Mouse (Mus musculus) c-Kit-positive CD71-negative TER-119-negative erythroid progenitor cells, embryonic 14.5 days (primary cell): Measurements from ENCODE around the gene Prkci.

Experiments used
- DNase-seq: peaks from one replicate; pipeline ENCODE4 v3.0.0-alpha.2; 2013; ENCODE audit warnings: low read depth

Prkci gene

GRCm38 (mm10) chr3:31085000-31085399, 89.5 kb downstream of the Prkci start:
- no peak for DNase-seq

DNA sequence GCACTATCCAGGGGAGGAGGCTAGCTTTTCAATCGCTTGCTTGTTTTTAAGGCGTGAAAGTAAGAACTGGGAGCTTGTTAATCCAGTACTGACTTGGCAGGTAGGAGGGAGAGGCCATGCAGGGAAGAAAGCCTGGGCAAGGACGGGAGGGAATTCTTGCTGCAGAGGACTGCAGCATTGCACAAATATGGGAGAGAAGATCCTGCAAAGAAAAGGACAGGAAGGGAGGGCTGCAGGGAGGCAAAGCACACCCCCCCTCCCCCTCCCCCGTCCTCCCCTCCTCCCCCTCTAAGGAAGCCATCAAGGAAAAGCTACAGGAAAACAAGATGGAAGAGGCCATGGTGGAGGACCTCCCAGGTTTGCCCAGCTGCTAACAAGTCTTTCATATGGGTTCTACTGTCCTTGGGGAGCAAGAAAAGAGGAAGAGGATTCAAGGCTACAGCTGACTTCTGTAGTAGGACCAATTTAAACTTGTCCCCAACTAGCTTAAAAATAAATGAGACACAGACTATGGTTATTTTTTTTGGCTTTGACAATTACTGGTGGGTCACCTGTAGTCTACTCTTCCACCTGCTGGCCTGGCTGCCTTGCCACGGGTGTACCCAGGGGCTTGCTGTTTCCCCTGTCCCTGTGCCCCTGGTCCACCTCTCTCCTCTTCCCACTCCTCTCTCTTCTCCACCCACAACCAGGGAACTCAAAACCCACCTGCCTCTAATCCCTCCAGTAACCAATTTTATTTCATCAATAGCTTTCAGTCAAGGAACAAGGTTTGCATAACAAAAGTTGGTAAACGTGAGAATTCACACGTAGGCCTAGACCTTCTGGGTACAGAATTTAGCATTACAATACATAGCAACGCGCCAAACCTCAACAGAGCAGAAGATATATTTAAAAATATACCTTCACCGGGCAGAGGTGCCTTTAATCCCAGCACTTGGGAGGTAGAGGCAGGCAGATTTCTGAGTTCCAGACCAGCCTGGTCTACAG, 93.5 kb downstream of the Prkci start:
- no peak for DNase-seq

DNA sequence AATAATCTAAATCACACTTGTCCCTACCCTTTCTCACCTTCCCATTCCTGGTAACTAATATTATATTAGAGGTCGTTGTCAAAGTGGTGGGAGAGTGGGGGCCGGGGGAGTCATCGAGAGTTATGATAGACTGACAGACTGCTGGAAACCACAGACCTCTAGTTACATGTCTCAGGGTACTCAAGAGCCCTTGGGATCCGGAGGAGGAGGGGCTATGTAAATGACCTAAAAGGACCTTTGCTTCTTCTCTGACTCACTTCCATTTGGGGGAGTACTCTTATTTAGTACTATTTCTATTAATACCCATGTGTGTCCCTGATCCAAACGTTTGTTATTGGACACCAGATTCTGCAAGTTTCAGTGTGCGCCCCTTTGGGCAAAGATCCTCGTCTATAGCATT, 94.4 kb downstream of the Prkci start:
- DNase-seq: no peak

DNA sequence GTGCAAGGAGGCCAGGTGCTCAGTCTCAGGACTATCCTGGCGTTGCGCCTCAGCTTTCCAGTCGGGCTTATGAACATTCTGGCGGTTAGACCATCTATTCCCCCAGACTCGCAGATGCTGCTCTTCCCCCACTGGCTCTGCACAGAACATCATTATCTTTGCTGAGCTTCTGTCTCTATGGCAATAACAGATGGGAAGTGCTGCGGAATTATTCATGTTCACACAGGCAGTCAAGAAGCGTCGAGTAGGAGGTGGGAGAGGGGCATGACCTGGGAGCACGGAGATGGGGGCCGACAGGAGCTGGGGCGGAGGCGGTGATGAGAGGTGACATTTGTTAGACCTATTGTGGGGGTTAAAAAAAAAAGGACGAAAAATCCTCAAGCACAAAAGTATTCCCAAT, 97.6 kb downstream of the Prkci start:
- no peak for DNase-seq

DNA sequence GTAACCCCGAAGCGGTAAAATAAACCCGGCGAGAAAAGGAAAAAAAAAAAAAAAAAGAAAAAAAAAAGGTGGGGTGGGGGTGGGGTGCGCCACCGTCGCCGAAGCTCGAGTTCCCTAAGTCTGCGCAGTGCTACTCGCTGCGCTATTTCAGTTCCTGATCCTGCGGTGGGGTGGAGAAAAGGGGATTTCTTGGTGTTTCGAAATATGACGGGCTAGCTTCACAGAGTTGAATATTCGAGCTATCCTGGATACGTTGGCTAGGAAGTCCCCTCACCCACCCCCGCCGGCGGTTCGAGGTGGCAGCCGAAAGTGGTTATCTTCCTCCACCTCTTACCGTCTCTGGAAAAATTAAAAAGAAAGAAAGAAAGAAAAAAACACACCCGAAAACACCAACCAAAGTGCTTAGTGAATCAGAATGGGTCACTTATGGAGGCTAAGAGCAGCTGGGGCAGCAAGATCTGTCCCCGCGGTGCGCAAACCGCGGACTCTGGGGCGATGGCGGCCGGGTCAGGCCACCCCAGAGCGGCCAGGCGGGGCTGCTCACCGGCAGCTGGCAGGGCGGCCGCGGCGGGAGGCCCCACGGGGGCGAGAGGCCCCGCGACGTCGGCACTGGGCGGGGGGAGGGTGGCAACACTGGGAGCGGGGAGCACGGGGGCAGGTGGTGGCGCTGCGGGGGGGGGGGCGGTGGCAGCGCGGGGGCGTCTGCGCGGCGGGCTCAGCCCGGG, 98.2 kb downstream of the Prkci start:
- no peak for DNase-seq

DNA sequence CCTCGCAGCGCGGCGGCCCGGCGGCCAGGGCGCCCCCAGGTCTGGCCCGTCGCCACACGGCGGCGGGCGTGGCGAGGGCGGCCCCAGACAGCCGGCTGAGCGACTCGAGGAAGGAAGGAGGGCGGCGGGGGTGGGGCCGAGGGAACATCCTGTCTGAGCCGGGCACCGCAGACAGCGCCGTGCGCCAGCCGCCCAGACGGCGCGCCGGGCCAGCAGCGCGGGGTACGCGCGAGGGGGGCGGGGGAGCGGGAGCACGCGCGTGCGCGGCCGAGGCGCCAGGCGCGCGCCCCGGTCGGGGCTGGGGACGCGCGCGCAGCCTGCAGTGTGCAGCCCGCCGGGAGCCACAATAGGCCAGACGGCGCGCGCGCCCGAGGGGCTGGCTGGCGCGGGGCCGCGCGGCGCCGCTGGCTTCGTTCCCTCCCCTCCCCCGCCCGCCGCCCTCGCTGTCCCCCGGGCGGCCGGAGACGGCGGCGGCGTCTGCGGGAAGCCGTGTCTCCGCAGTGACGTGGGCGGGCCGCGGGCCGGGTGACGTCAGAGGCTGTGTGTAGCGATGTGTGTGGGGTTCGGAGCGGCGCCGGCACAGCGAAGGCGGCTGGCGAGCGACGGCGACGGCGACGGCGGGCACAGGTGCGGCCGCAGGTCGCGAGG, 99.1 kb downstream of the Prkci start, which contains the start of gene Skil:
TSS of gene Skil (plus strand) at position 528 of the 648 bp plus-strand sequence.
- peak; percentile 83 for DNase-seq

- no peak for DNase-seq
These were observed 99.6 kb downstream of the Prkci start for GRCm38 (mm10) chr3:31095179-31095490.

- DNase-seq: no peak
These were observed 100.1 kb downstream of the Prkci start for GRCm38 (mm10) chr3:31095491-31096154.

- DNase-seq: no peak
These were observed 100.9 kb downstream of the Prkci start for GRCm38 (mm10) chr3:31096155-31097101.

DNA sequence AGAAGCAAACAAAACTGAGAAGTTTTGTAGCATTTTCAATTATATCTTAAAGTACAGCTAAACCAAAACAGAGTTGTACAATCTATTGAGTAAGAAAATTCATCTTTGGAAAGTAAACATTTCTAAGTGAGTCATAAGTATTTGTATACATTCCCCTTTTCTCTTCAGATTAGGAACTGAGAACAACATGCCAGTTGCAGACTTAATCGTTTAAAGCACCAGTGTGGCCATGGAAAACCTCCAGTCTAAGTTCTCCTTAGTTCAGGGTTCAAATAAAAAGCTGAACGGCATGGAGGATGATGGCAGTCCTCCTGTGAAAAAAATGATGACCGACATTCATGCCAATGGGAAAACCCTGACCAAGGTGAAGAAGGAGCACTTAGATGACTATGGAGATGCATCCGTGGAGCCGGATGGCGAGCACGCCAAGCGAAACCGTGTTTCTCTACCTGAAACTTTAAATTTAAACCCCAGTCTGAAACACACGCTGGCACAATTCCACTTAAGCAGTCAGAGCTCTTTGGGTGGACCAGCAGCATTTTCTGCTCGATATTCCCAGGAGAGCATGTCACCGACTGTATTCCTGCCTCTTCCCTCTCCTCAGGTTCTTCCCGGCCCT, 101.7 kb downstream of the Prkci start:
- no peak for DNase-seq

- no peak for DNase-seq
These were observed 102.4 kb downstream of the Prkci start for GRCm38 (mm10) chr3:31097976-31098375.

- no peak for DNase-seq
These were observed 103.0 kb downstream of the Prkci start for GRCm38 (mm10) chr3:31098556-31098955.

GRCm38 (mm10) chr3:31100026-31100425, 104.5 kb downstream of the Prkci start:
- no peak for DNase-seq

DNA sequence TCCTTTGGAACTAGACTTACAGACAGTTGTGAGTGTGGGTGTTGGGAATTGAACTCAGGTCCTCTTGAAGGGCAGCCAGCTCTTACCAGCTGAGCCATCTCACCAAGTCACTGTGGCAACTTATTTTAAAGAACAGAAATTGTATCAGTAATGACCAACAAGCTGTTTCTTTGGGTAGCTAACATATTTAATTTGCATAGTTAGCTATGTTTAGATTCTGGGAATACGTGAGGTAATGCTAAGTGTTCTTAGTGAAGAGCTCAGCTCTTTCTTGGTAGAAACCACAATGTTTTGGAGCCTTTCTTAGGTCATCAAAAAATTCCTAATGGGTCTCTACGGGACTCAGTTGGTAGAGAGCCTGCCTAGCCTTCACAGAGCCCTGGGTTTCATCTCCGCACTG, 105.3 kb downstream of the Prkci start:
- no peak for DNase-seq
